Mouse (Mus musculus) lung, postnatal 36 days (tissue): ENCODE results near the gene Vmn1r220.
"Not testable (repeated sequence)": the region's sequence is repeated elsewhere in the genome, so short reads cannot be mapped to it uniquely, and the experiment has no call there.

ENCODE experiments used
- DNase-seq: peaks from one replicate; pipeline ENCODE4 v3.0.0; 2022; ENCODE audit warnings: mixed read lengths

The Vmn1r220 gene

GRCm38 (mm10) chr13:23187875-23188274, at the start of gene Vmn1r220:
Gene Vmn1r220 (minus strand): TSS chr13:23187975.
- no peak for DNase-seq

GRCm38 (mm10) chr13:23235847-23236246, 48.1 kb upstream of the Vmn1r220 start, which contains the start of gene Vmn1r222:
Gene Vmn1r222 (minus strand): TSS chr13:23235947.
- not testable (repeated sequence) for DNase-seq

GRCm38 (mm10) chr13:23213827-23214226, 26.1 kb upstream of the Vmn1r220 start, which contains the start of gene Vmn1r221:
Gene Vmn1r221 (plus strand): TSS chr13:23214127.
- DNase-seq = not testable (repeated sequence)

GRCm38 (mm10) chr13:23203885-23204284, 16.1 kb upstream of the Vmn1r220 start:
- not testable (repeated sequence) for DNase-seq

- peak; percentile 31 for DNase-seq
Observed at GRCm38 (mm10) chr13:23166471-23166870, 21.3 kb downstream of the Vmn1r220 start.

- no peak for DNase-seq
Observed at GRCm38 (mm10) chr13:23159012-23159411, 28.8 kb downstream of the Vmn1r220 start, which contains the start of gene Vmn1r219. Gene Vmn1r219 (plus strand): TSS chr13:23159312.

- DNase-seq = peak; percentile 2
Observed at GRCm38 (mm10) chr13:23157848-23158247, 29.9 kb downstream of the Vmn1r220 start.

GRCm38 (mm10) chr13:23138880-23139279, 48.9 kb downstream of the Vmn1r220 start:
- no peak for DNase-seq

- no peak for DNase-seq
Observed at GRCm38 (mm10) chr13:23133501-23133900, 54.3 kb downstream of the Vmn1r220 start.

- DNase-seq = no peak
Observed at GRCm38 (mm10) chr13:23133099-23133498, 54.7 kb downstream of the Vmn1r220 start, which contains the start of gene Vmn1r218. Gene Vmn1r218 (plus strand): TSS chr13:23133155.
